Mouse (Mus musculus) G1E (cell line): ENCODE data around the gene Slbp. TPM values are rescaled to one million over a fixed set of nuclear protein-coding genes. Genes with fewer than 3 reads are reported as not detected.

Experiments
- ATAC-seq: 2 replicates; pipeline ENCODE4 v1.8.0; 2016; ENCODE audit warnings: mild to moderate bottlenecking; ENCODE audit not compliant: insufficient number of reproducible peaks, poor library complexity, low FRiP score, severe bottlenecking; ENCODE audit errors: extremely low read depth
- DNase-seq: peaks from one replicate; pipeline ENCODE4 v3.0.0; 2012; ENCODE audit warnings: low spot score
- H3K27me3 ChIP-seq: 2 replicates; pipeline ENCODE4 v1.6.1; 2012; ENCODE audit warnings: mild to moderate bottlenecking, low read length, inconsistent platforms; ENCODE audit not compliant: insufficient read depth
- H3K36me3 ChIP-seq: replicated peaks from 2 replicates; pipeline ENCODE3; 2012; ENCODE audit warnings: mild to moderate bottlenecking, inconsistent platforms
- H3K4me1 ChIP-seq: 2 replicates; pipeline ENCODE4 v1.6.1; 2012; ENCODE audit warnings: low read depth, low read length, inconsistent platforms, mixed read lengths; ENCODE audit not compliant: insufficient read depth
- H3K4me3 ChIP-seq: 2 replicates; pipeline ENCODE4 v1.5.1; 2012; ENCODE audit warnings: low read depth, mild to moderate bottlenecking, inconsistent platforms, low read length, moderate library complexity, mixed read lengths
- H3K9me3 ChIP-seq: replicated peaks from 2 replicates; pipeline ENCODE4 v1.6.1; 2012; ENCODE audit warnings: inconsistent platforms
- CTCF ChIP-seq: IDR thresholded peaks from 2 replicates; pipeline ENCODE4 v1.5.1; 2012; ENCODE audit warnings: low read depth, low read length, inconsistent platforms, mixed read lengths
- GATA1 ChIP-seq: IDR thresholded peaks from 2 replicates; pipeline ENCODE4 v1.6.1; 2012; ENCODE audit warnings: borderline replicate concordance, low read length, inconsistent platforms, mixed read lengths
- GATA2 ChIP-seq: IDR thresholded peaks from 2 replicates; pipeline ENCODE4 v1.6.1; 2012; ENCODE audit warnings: low read depth, low read length, inconsistent platforms, borderline replicate concordance
- POLR2AphosphoS5 ChIP-seq: IDR thresholded peaks from 2 replicates; pipeline ENCODE4 v1.6.1; 2012; ENCODE audit warnings: low read depth, low read length, inconsistent platforms; ENCODE audit not compliant: insufficient replicate concordance
- TAL1 ChIP-seq: conservative IDR thresholded peaks from 2 replicates; pipeline ENCODE4 v1.6.1; 2012; ENCODE audit warnings: low read depth, low read length, inconsistent platforms, mixed read lengths
- polyA plus RNA-seq: library from polyadenylated mRNA; stranded (reverse); fragments of >175 nt; gene quantifications from 2 replicates; pipeline ENCODE4 v1.2.3, GENCODE M21; 2012
- total RNA-seq, 2 experiments: library from RNA; stranded (forward) in 1 of 2; stranded (reverse) in 1 of 2; fragments of 200-1000 nt in 1 of 2; fragments of >200 nt in 1 of 2; fragmentation: Nextera tagmentation in 1 of 2; gene quantifications; 2 replicates each; pipeline ENCODE4 v1.2.3; 2014 to 2017

Slbp gene
- total and polyA plus RNA-seq, 3 experiments: 174 to 386 (median 174) TPM

- ATAC-seq: no peak
- TF ChIP-seq GATA1 (no peak), POLR2AphosphoS5 (no peak), TAL1 (no peak), GATA2 (no peak), CTCF (no peak)
- Histone ChIP-seq H3K4me1 (peaks cover 13% of the 10 kb centered on the region), H3K4me3 (no peak overlapping the region), H3K27me3 (no peaks in the 10 kb centered on the region), H3K36me3 (peaks cover 91% of the 10 kb centered on the region), H3K9me3 (no peaks in the 10 kb centered on the region)
- DNase-seq: no peak
Observed at GRCm38 (mm10) chr5:33614391-33614790, 38.0 kb downstream of the Slbp start.

- Histone ChIP-seq H3K27me3 (no peaks in the 10 kb centered on the region), H3K4me1 (peaks cover 4% of the 10 kb centered on the region), H3K9me3 (no peaks in the 10 kb centered on the region), H3K4me3 (no peak overlapping the region), H3K36me3 (peaks cover 96% of the 10 kb centered on the region)
- ATAC-seq: no peak
- no peak for TF ChIP-seq CTCF
- DNase-seq: no peak
Observed at GRCm38 (mm10) chr5:33611795-33612194, 40.6 kb downstream of the Slbp start.

GRCm38 (mm10) chr5:33609226-33609625, 43.1 kb downstream of the Slbp start:
- no peak for TF ChIP-seq CTCF
- TF ChIP-seq TAL1: no peak
- no peak for TF ChIP-seq GATA1
- TF ChIP-seq GATA2: no peak
- TF ChIP-seq POLR2AphosphoS5: no peak
- no peaks in the 10 kb centered on the region for H3K27me3 ChIP-seq
- ATAC-seq (no peak), DNase-seq (no peak)
- H3K9me3 ChIP-seq: no peaks in the 10 kb centered on the region
- peaks cover 97% of the 10 kb centered on the region for H3K36me3 ChIP-seq
- no peak overlapping the region for H3K4me3 ChIP-seq
- H3K4me1 ChIP-seq: peaks cover 4% of the 10 kb centered on the region; the same call in 1 of the 2 replicates

GRCm38 (mm10) chr5:33607434-33607833, 44.9 kb downstream of the Slbp start:
- Histone ChIP-seq H3K4me1 (peaks cover 12% of the 10 kb centered on the region), H3K36me3 (peaks cover 97% of the 10 kb centered on the region), H3K9me3 (no peaks in the 10 kb centered on the region), H3K4me3 (no peak overlapping the region), H3K27me3 (no peaks in the 10 kb centered on the region)
- DNase-seq (no peak), ATAC-seq (no peak)
- TF ChIP-seq CTCF (no peak), GATA2 (no peak), GATA1 (no peak), POLR2AphosphoS5 (no peak), TAL1 (no peak)

DNA sequence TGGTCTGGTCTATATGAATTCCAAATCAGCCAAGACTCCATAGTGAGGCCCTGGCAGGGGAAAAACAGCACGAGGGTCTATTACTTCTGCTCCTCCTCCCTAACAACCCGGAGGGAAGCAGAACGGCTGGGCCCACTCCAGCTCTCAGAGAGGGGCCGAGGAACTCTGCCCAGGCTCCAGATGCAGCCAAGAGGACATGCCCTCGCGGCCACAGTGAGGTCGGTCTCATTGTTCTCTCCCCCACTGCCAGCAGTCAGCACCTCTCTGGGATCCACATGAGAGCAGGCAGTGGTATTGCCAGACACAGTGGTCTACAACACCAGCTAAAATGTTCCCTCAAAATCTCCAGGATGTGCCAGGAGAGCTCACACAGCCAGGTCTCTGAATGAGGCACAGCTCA, 45.7 kb downstream of the Slbp start:
- DNase-seq: no peak
- ATAC-seq: no peak
- Histone ChIP-seq H3K36me3 (peaks cover 97% of the 10 kb centered on the region), H3K9me3 (no peaks in the 10 kb centered on the region), H3K27me3 (no peaks in the 10 kb centered on the region), H3K4me3 (no peak overlapping the region), H3K4me1 (peaks cover 12% of the 10 kb centered on the region)
- TF ChIP-seq TAL1 (no peak), GATA2 (no peak), GATA1 (no peak), POLR2AphosphoS5 (no peak)

- Histone ChIP-seq H3K4me3 (no peak overlapping the region), H3K36me3 (peaks cover 98% of the 10 kb centered on the region), H3K9me3 (no peaks in the 10 kb centered on the region), H3K4me1 (peaks cover 12% of the 10 kb centered on the region), H3K27me3 (no peaks in the 10 kb centered on the region)
- DNase-seq (no peak), ATAC-seq (no peak)
- TF ChIP-seq GATA1: no peak
- TF ChIP-seq TAL1: no peak
- no peak for TF ChIP-seq CTCF
- no peak for TF ChIP-seq POLR2AphosphoS5
- no peak for TF ChIP-seq GATA2
Observed at GRCm38 (mm10) chr5:33605314-33605713, 47.1 kb downstream of the Slbp start.

- TF ChIP-seq GATA1: no peak
- no peak for TF ChIP-seq GATA2
- Histone ChIP-seq H3K9me3 (no peaks in the 10 kb centered on the region), H3K36me3 (peaks cover 12% of the 10 kb centered on the region), H3K4me1 (no peaks in the 10 kb centered on the region), H3K4me3 (no peak overlapping the region), H3K27me3 (peaks cover 12% of the 10 kb centered on the region; the same call in 1 of the 2 replicates)
- ATAC-seq (no peak), DNase-seq (no peak)
Observed at GRCm38 (mm10) chr5:33593620-33594019, 58.8 kb downstream of the Slbp start.
